Comparison of ENCODE assay signal across 8 mouse cellular contexts in genomic region chr15:79940932-79941331, GRCm38 (mm10). TPM values are rescaled to one million over a fixed set of nuclear protein-coding genes. Genes with fewer than 3 reads are reported as not detected.
DNase-seq lines count a peak whose midpoint lies in the region; ATAC-seq and TF ChIP-seq lines count a peak whose summit lies in the region.

No protein-coding gene starts in this region.

- peak; percentile 67 for DNase-seq in forebrain, embryonic 11.5 days (ENCODE audit: low spot score)
- no peak for DNase-seq in lung, adult 2 months
- no peak for DNase-seq in lung, postnatal 25 days (ENCODE audit: low spot score)
- DNase-seq in adrenal gland, postnatal 10 days, result peak; percentile 58
- no peak for DNase-seq in stomach, postnatal 0 days (ENCODE audit: low spot score)
- no peak for DNase-seq in ovary, postnatal 14 days (ENCODE audit: low spot score)

- no peak for TF ChIP-seq POLR2A in lung, adult 2 months (IDR thresholded peaks at IDR 0.05; ENCODE audit: borderline replicate concordance, extremely low read depth, low read depth, low read length)

- no peaks in the 10 kb centered on the region for H3K4me1 ChIP-seq in forebrain, embryonic 11.5 days (replicated peaks; ENCODE audit: control insufficient read depth, insufficient read depth, low read length)
- no peaks in the 10 kb centered on the region for H3K4me1 ChIP-seq in forebrain, embryonic 13.5 days
- no peaks in the 10 kb centered on the region for H3K4me1 ChIP-seq in lung, adult 2 months (ENCODE audit: control insufficient read depth, insufficient read depth, low read length)
- H3K4me1 ChIP-seq in stomach, postnatal 0 days (replicated peaks; ENCODE audit: control insufficient read depth, insufficient read depth), result no peaks in the 10 kb centered on the region

- no peak overlapping the region for H3K27ac ChIP-seq in forebrain, embryonic 11.5 days (ENCODE audit: low read depth, low read length)
- no peak overlapping the region for H3K27ac ChIP-seq in forebrain, embryonic 13.5 days
- H3K27ac ChIP-seq in stomach, postnatal 0 days (replicated peaks), result no peak overlapping the region

- H3K9ac ChIP-seq in forebrain, embryonic 11.5 days (ENCODE audit: low read length), result no peak overlapping the region
- H3K9ac ChIP-seq in forebrain, embryonic 13.5 days, result no peak overlapping the region
- no peak overlapping the region for H3K9ac ChIP-seq in stomach, postnatal 0 days (ENCODE audit: low read length)

- TF ChIP-seq CTCF in lung, adult 2 months (IDR thresholded peaks at IDR 0.05; ENCODE audit: insufficient read depth, low read length), result peak; percentile 83
- peak; percentile 91 for TF ChIP-seq CTCF in stomach, postnatal 0 days (IDR thresholded peaks at IDR 0.05; ENCODE audit: low read depth)

- no peaks in the 10 kb centered on the region for H3K36me3 ChIP-seq in forebrain, embryonic 11.5 days (ENCODE audit: control insufficient read depth, insufficient read depth, low read length)
- H3K36me3 ChIP-seq in forebrain, embryonic 13.5 days (ENCODE audit: poor library complexity, severe bottlenecking), result no peaks in the 10 kb centered on the region
- H3K36me3 ChIP-seq in stomach, postnatal 0 days (ENCODE audit: control insufficient read depth, insufficient read depth, low read length), result no peaks in the 10 kb centered on the region

- H3K9me3 ChIP-seq in forebrain, embryonic 11.5 days (ENCODE audit: control insufficient read depth, low read length), result no peaks in the 10 kb centered on the region
- H3K9me3 ChIP-seq in forebrain, embryonic 13.5 days (replicated peaks), result no peaks in the 10 kb centered on the region
- H3K9me3 ChIP-seq in stomach, postnatal 0 days (ENCODE audit: control insufficient read depth, low read length), result no peaks in the 10 kb centered on the region

- no peak overlapping the region for H3K4me2 ChIP-seq in forebrain, embryonic 11.5 days (ENCODE audit: low read depth, low read length, severe bottlenecking)
- no peak overlapping the region for H3K4me2 ChIP-seq in forebrain, embryonic 13.5 days
- no peak overlapping the region for H3K4me2 ChIP-seq in stomach, postnatal 0 days (replicated peaks; ENCODE audit: low read depth)

- no peaks in the 10 kb centered on the region for H3K27me3 ChIP-seq in forebrain, embryonic 11.5 days (ENCODE audit: control insufficient read depth, insufficient read depth, low read length)
- peaks cover 9% of the 10 kb centered on the region for H3K27me3 ChIP-seq in forebrain, embryonic 13.5 days
- H3K27me3 ChIP-seq in stomach, postnatal 0 days (ENCODE audit: control insufficient read depth, insufficient read depth, low read length), result no peaks in the 10 kb centered on the region

- 28% methylated on average over 8 of the region's 8 CpGs for WGBS in forebrain, embryonic 11.5 days
- 31% methylated on average over 8 of the region's 8 CpGs for WGBS in forebrain, embryonic 13.5 days
- 15% methylated on average over 8 of the region's 8 CpGs for WGBS in lung, adult 2 months
- 17% methylated on average over 8 of the region's 8 CpGs for WGBS in stomach, postnatal 0 days

- H3K4me3 ChIP-seq in forebrain, embryonic 11.5 days (ENCODE audit: low read depth, low read length), result no peak overlapping the region
- H3K4me3 ChIP-seq in forebrain, embryonic 13.5 days, result no peak overlapping the region
- H3K4me3 ChIP-seq in lung, adult 2 months (replicated peaks; ENCODE audit: extremely low read depth, low read depth, low read length), result no peak overlapping the region
- H3K4me3 ChIP-seq in stomach, postnatal 0 days (ENCODE audit: low read depth, low read length), result no peak overlapping the region

- TF ChIP-seq EP300 in stomach, postnatal 0 days (optimal IDR thresholded peaks at IDR 0.05), result no peak

- ATAC-seq in forebrain, embryonic 11.5 days (replicated peaks; ENCODE audit: low FRiP score), result no peak
- ATAC-seq in forebrain, embryonic 13.5 days, result no peak
- ATAC-seq in granulocyte monocyte progenitor cell, adult 5-6 weeks (replicated peaks; ENCODE audit: poor library complexity, severe bottlenecking), result peak; percentile 66
- peak; percentile 46; the same call in 1 of the 2 replicates for ATAC-seq in stomach, postnatal 0 days (ENCODE audit: low FRiP score, low TSS enrichment)

RNA-seq across cellular contexts. Expression of gene Cbx7, which starts 30.0 kb away (rescaled TPM):
- 2.5 and 3.3 TPM in 2 replicates for polyA plus RNA-seq in forebrain, embryonic 11.5 days (2014; fragmentation: Nextera tagmentation; extraction: Ambion mirVana)
- polyA plus RNA-seq in forebrain, embryonic 13.5 days (2015; fragmentation: Nextera tagmentation; extraction: Ambion mirVana), result 2.5 and 2.9 TPM in 2 replicates
- polyA plus RNA-seq in lung, adult 2 months (2012; rRNA removed), result 72.5 and 75.9 TPM in 2 replicates
- total RNA-seq in adrenal gland, postnatal 10 days (2021), result 10 to 100 TPM in 1 of 2 experiments, 1 to 10 TPM in 1; 8.1 to 11.1 TPM
- total RNA-seq in granulocyte monocyte progenitor cell, adult 5-6 weeks (2014; fragmentation: Nextera tagmentation), result 3.4 and 3.7 TPM in 2 replicates
- 0.26 and 1.7 TPM in 2 replicates for total RNA-seq in granulocyte monocyte progenitor cell, adult 5-6 weeks (2017)
- polyA plus RNA-seq in stomach, postnatal 0 days (2015; fragmentation: Nextera tagmentation; extraction: Ambion mirVana), result 4.8 and 5.5 TPM in 2 replicates

RNA-seq across cellular contexts. Expression of gene Apobec3, which starts 49.5 kb away (rescaled TPM):
- polyA plus RNA-seq in forebrain, embryonic 11.5 days (2014; fragmentation: Nextera tagmentation; extraction: Ambion mirVana), result 10.0 and 10.6 TPM in 2 replicates
- polyA plus RNA-seq in forebrain, embryonic 13.5 days (2015; fragmentation: Nextera tagmentation; extraction: Ambion mirVana), result 5.8 and 6.6 TPM in 2 replicates
- polyA plus RNA-seq in lung, adult 2 months (2012; rRNA removed), result 29.7 and 36.7 TPM in 2 replicates
- total RNA-seq in adrenal gland, postnatal 10 days (2021), result 10 to 100 TPM; 16.0 to 30.6 TPM
- 213 and 215 TPM in 2 replicates for total RNA-seq in granulocyte monocyte progenitor cell, adult 5-6 weeks (2014; fragmentation: Nextera tagmentation)
- 159 and 162 TPM in 2 replicates for total RNA-seq in granulocyte monocyte progenitor cell, adult 5-6 weeks (2017)
- 18.2 and 18.5 TPM in 2 replicates for polyA plus RNA-seq in stomach, postnatal 0 days (2015; fragmentation: Nextera tagmentation; extraction: Ambion mirVana)

Comparison
In these comparisons a context has a peak if more than half of its experiments do, and no peak if none do; other contexts are left out.
1. ATAC-seq: peak in granulocyte monocyte progenitor cell, adult 5-6 weeks (single experiment) and stomach, postnatal 0 days (single experiment); none in forebrain, embryonic 11.5 days (single experiment) and forebrain, embryonic 13.5 days (single experiment).
2. DNase-seq: peak in forebrain, embryonic 11.5 days (single experiment) and adrenal gland, postnatal 10 days (single experiment); none in lung, adult 2 months (single experiment), lung, postnatal 25 days (single experiment), stomach, postnatal 0 days (single experiment) and ovary, postnatal 14 days (single experiment).
3. RNA of gene Cbx7, which starts 30.0 kb away (polyA plus RNA-seq): 72.5 to 75.9 TPM in lung, adult 2 months; 4.8 to 5.5 TPM in stomach, postnatal 0 days, 2.5 to 3.3 TPM in forebrain, embryonic 11.5 days and 2.5 to 2.9 TPM in forebrain, embryonic 13.5 days; every median in the first group is over 10 times any median in the second.